Mouse (Mus musculus) lung, adult 2 months (tissue): Measurements from ENCODE around the gene Psmd3. TPM values are rescaled to one million over a fixed set of nuclear protein-coding genes. Genes with fewer than 3 reads are reported as not detected.
"Not testable (repeated sequence)": the region's sequence is repeated elsewhere in the genome, so short reads cannot be mapped to it uniquely, and the experiment has no call there.

Experiments
- DNase-seq: peaks from one replicate; pipeline ENCODE4 v3.0.0; 2022
- H3K4me1 ChIP-seq: fragments of 200-500 bp; 2 replicates; pipeline ENCODE4 v1.6.1; 2011; ENCODE audit warnings: low read length; ENCODE audit not compliant: control insufficient read depth, insufficient read depth
- H3K4me3 ChIP-seq: fragments of 200-500 bp; replicated peaks from 2 replicates; pipeline ENCODE3; 2011; ENCODE audit warnings: low read depth, mild to moderate bottlenecking, control low read depth, low read length; ENCODE audit errors: extremely low read depth
- CTCF ChIP-seq: fragments of 200-500 bp; IDR thresholded peaks from 2 replicates; pipeline ENCODE4 v1.5.1; 2011; ENCODE audit warnings: mild to moderate bottlenecking, low read length, control low read depth; ENCODE audit not compliant: insufficient read depth
- POLR2A ChIP-seq: fragments of 200-500 bp; IDR thresholded peaks from 2 replicates; pipeline ENCODE4 v1.6.1; 2011; ENCODE audit warnings: low read depth, mild to moderate bottlenecking, control low read depth, low read length, borderline replicate concordance; ENCODE audit errors: extremely low read depth
- WGBS: fragments of 180-500 bp; shearing (Covaris S2); methylation state at CpG from one replicate; pipeline ENCODE4 v1.1.7; 2018; 5-methylcytosine and 5-hydroxymethylcytosine counted together
- polyA plus RNA-seq: library from polyadenylated mRNA; depleted of rRNA; stranded (reverse); fragments of >200 nt; gene quantifications from 2 replicates; pipeline ENCODE4 v1.2.3, GENCODE M21; 2012; rRNA removed

Psmd3 gene
- 136 and 156 TPM in 2 replicates for polyA plus RNA-seq

- TF ChIP-seq CTCF (0 out of 2 replicates have a peak, but pooled peaks have one; percentile 0), POLR2A (peak; percentile 86)
- Histone ChIP-seq H3K4me1 (peaks cover 2% of the 10 kb centered on the region; the same call in 1 of the 2 replicates), H3K4me3 (peak within 1 kb of the TSS; percentile 93)
- 3% methylated on average over 45 of the region's 45 CpGs for WGBS
- peak; percentile 96 for DNase-seq
Observed at GRCm38 (mm10) chr11:98681786-98682745, at the start of gene Psmd3. Psmd3 (plus strand) TSS chr11:98682554.

GRCm38 (mm10) chr11:98635312-98635970 is 46.9 kb upstream of the Psmd3 start:
- DNase-seq, result peak; percentile 6
- H3K4me3 ChIP-seq, H3K4me1 ChIP-seq: not testable (repeated sequence)
- 26% methylated on average over 10 of the region's 10 CpGs for WGBS

GRCm38 (mm10) chr11:98637501-98637900 is 44.9 kb upstream of the Psmd3 start:
- H3K4me1 ChIP-seq, result no peaks in the 10 kb centered on the region
- H3K4me3 ChIP-seq, result no peak overlapping the region
- WGBS, result 77% methylated on average over 1 of the region's 1 CpGs
- TF ChIP-seq CTCF (no peak), POLR2A (no peak)
- DNase-seq, result no peak

GRCm38 (mm10) chr11:98640091-98640490 is 42.3 kb upstream of the Psmd3 start:
- TF ChIP-seq POLR2A, result no peak
- WGBS, result 41% methylated on average over 5 of the region's 5 CpGs
- Histone ChIP-seq H3K4me3 (no peak overlapping the region), H3K4me1 (no peaks in the 10 kb centered on the region)
- no peak for DNase-seq

- WGBS, result 85% methylated on average over 3 of the region's 3 CpGs
- Histone ChIP-seq H3K4me3 (no peak overlapping the region), H3K4me1 (no peaks in the 10 kb centered on the region)
- TF ChIP-seq POLR2A (no peak), CTCF (no peak)
- no peak for DNase-seq
Observed at GRCm38 (mm10) chr11:98644757-98645156, 37.6 kb upstream of the Psmd3 start.

- DNase-seq, result no peak
- WGBS, result 56% methylated on average over 2 of the region's 2 CpGs
- Histone ChIP-seq H3K4me1 (no peaks in the 10 kb centered on the region), H3K4me3 (no peak overlapping the region)
- TF ChIP-seq POLR2A, result no peak
- no peak for TF ChIP-seq CTCF
Observed at GRCm38 (mm10) chr11:98645946-98646345, 36.4 kb upstream of the Psmd3 start.

- no peak for TF ChIP-seq CTCF
- TF ChIP-seq POLR2A, result no peak
- Histone ChIP-seq H3K4me1 (no peaks in the 10 kb centered on the region), H3K4me3 (no peak within 1 kb of the TSS)
- 44% methylated on average over 2 of the region's 2 CpGs for WGBS
- DNase-seq, result no peak
Observed at GRCm38 (mm10) chr11:98646459-98646858, 35.9 kb upstream of the Psmd3 start, which contains the start of gene Gsdma2. Gsdma2 (plus strand) TSS chr11:98646759.

GRCm38 (mm10) chr11:98655076-98655475 is 27.3 kb upstream of the Psmd3 start:
- H3K4me1 ChIP-seq, H3K4me3 ChIP-seq: not testable (repeated sequence)
- DNase-seq, result peak; percentile 33
- WGBS, result 14% methylated on average over 7 of the region's 7 CpGs
- TF ChIP-seq CTCF, result peak; percentile 58; the same call in 1 of the 2 replicates

GRCm38 (mm10) chr11:98660517-98660916 is 21.8 kb upstream of the Psmd3 start:
- Histone ChIP-seq H3K4me1 (no peaks in the 10 kb centered on the region), H3K4me3 (no peak overlapping the region)
- 6% methylated on average over 6 of the region's 6 CpGs for WGBS
- TF ChIP-seq CTCF (0 out of 2 replicates have a peak, but pooled peaks have one; percentile 19), POLR2A (no peak)
- no peak for DNase-seq

- no peak for DNase-seq
- WGBS, result 18% methylated on average over 4 of the region's 4 CpGs
Observed at GRCm38 (mm10) chr11:98664091-98664490, 18.3 kb upstream of the Psmd3 start, which contains the start of gene Gsdma. Gsdma (plus strand) TSS chr11:98664351.

More at GRCm38 (mm10) chr11:98664091-98664490, 18.3 kb upstream of the Psmd3 start, which contains the start of gene Gsdma:
- H3K4me1 ChIP-seq, result no peaks in the 10 kb centered on the region
- H3K4me3 ChIP-seq, result no peak within 1 kb of the TSS
- TF ChIP-seq CTCF (no peak), POLR2A (no peak)
